8 mouse cellular contexts compared by ENCODE assay signal in genomic region chr3:87089694-87090565, GRCm38 (mm10).
DNase-seq lines count a peak whose midpoint lies in the region; ATAC-seq and TF ChIP-seq lines count a peak whose summit lies in the region.

No protein-coding gene starts in this region.

- no peak overlapping the region for H3K4me3 ChIP-seq in forebrain, embryonic 15.5 days
- no peak overlapping the region for H3K4me3 ChIP-seq in hindbrain, embryonic 11.5 days (ENCODE audit: low read depth, low read length)
- H3K4me3 ChIP-seq in lung, postnatal 0 days (ENCODE audit: low read depth, low read length), result no peak overlapping the region

- DNase-seq in Muller cell, postnatal 12 days (ENCODE audit: inconsistent ontology term), result peak; percentile 57
- peak; percentile 50 for DNase-seq in c-Kit-positive CD71-positive TER-119-positive erythroid progenitor cells, embryonic 14.5 days (ENCODE audit: low spot score)
- DNase-seq in hindbrain, embryonic 11.5 days (ENCODE audit: low spot score), result peak; percentile 88
- DNase-seq in layer of hippocampus, adult 9-11 months, result peak; percentile 37
- DNase-seq in lung, postnatal 0 days (ENCODE audit: low spot score), result peak; percentile 81
- DNase-seq in retina, postnatal 1 day, result peak; percentile 88

- TF ChIP-seq CTCF in lung, postnatal 0 days (IDR thresholded peaks at IDR 0.05), result peak; percentile 99

- H3K4me2 ChIP-seq in forebrain, embryonic 15.5 days (replicated peaks), result no peak overlapping the region
- no peak overlapping the region for H3K4me2 ChIP-seq in hindbrain, embryonic 11.5 days (replicated peaks; ENCODE audit: low read depth, low read length)
- no peak overlapping the region for H3K4me2 ChIP-seq in lung, postnatal 0 days (replicated peaks; ENCODE audit: low read depth, low read length)

- H3K9me3 ChIP-seq in forebrain, embryonic 15.5 days, result no peaks in the 10 kb centered on the region
- H3K9me3 ChIP-seq in hindbrain, embryonic 11.5 days (ENCODE audit: control insufficient read depth, low read length), result no peaks in the 10 kb centered on the region
- no peaks in the 10 kb centered on the region for H3K9me3 ChIP-seq in lung, postnatal 0 days (ENCODE audit: low read length)

- H3K27ac ChIP-seq in forebrain, embryonic 15.5 days (replicated peaks), result no peak overlapping the region
- H3K27ac ChIP-seq in hindbrain, embryonic 11.5 days (ENCODE audit: low read depth, low read length), result no peak overlapping the region
- H3K27ac ChIP-seq in lung, postnatal 0 days (ENCODE audit: low read length), result no peak overlapping the region

- 0 out of 2 replicates have a peak, but pooled peaks cover 6% of the 10 kb centered on the region for H3K4me1 ChIP-seq in forebrain, embryonic 15.5 days
- H3K4me1 ChIP-seq in hindbrain, embryonic 11.5 days (replicated peaks; ENCODE audit: control insufficient read depth, insufficient read depth, low read length), result no peaks in the 10 kb centered on the region
- H3K4me1 ChIP-seq in lung, postnatal 0 days (ENCODE audit: insufficient read depth, low read depth, low read length), result no peaks in the 10 kb centered on the region

- peaks cover 8% of the 10 kb centered on the region; the same call in 1 of the 2 replicates for H3K36me3 ChIP-seq in forebrain, embryonic 15.5 days
- no peaks in the 10 kb centered on the region for H3K36me3 ChIP-seq in hindbrain, embryonic 11.5 days (ENCODE audit: control insufficient read depth, insufficient read depth, low read length)
- H3K36me3 ChIP-seq in lung, postnatal 0 days (ENCODE audit: insufficient read depth, low read length), result no peaks in the 10 kb centered on the region; the same call in 1 of the 2 replicates

- no peak for TF ChIP-seq EP300 in lung, postnatal 0 days (IDR thresholded peaks at IDR 0.05)

- no peak overlapping the region for H3K9ac ChIP-seq in forebrain, embryonic 15.5 days (replicated peaks)
- no peak overlapping the region for H3K9ac ChIP-seq in hindbrain, embryonic 11.5 days (ENCODE audit: low read depth, low read length)
- H3K9ac ChIP-seq in lung, postnatal 0 days (replicated peaks; ENCODE audit: low read depth), result no peak overlapping the region

- peak; percentile 89 for ATAC-seq in forebrain, embryonic 15.5 days (replicated peaks)
- peak; percentile 77 for ATAC-seq in hindbrain, embryonic 11.5 days (ENCODE audit: low FRiP score)
- peak; percentile 66 for ATAC-seq in lung, postnatal 0 days
- no peak for ATAC-seq in inflammation-experienced regulatory T-cells, adult 6 months

- 73% methylated on average over 13 of the region's 13 CpGs for WGBS in forebrain, embryonic 15.5 days
- 73% methylated on average over 13 of the region's 13 CpGs for WGBS in hindbrain, embryonic 11.5 days
- 77% methylated on average over 13 of the region's 13 CpGs for WGBS in lung, postnatal 0 days

- H3K27me3 ChIP-seq in forebrain, embryonic 15.5 days, result no peaks in the 10 kb centered on the region
- no peaks in the 10 kb centered on the region for H3K27me3 ChIP-seq in hindbrain, embryonic 11.5 days (ENCODE audit: control insufficient read depth, insufficient read depth, low read length)
- H3K27me3 ChIP-seq in lung, postnatal 0 days (replicated peaks; ENCODE audit: insufficient read depth, low read length), result no peaks in the 10 kb centered on the region

Comparison
In these comparisons a context has a peak if more than half of its experiments do, and no peak if none do; other contexts are left out.
1. DNase-seq: peak in every context shown above with its lines; median percentile 88 in hindbrain, embryonic 11.5 days; 88 in retina, postnatal 1 day; 81 in lung, postnatal 0 days; 57 in Muller cell, postnatal 12 days; 50 in c-Kit-positive CD71-positive TER-119-positive erythroid progenitor cells, embryonic 14.5 days; 37 in layer of hippocampus, adult 9-11 months.